Mouse (Mus musculus): ENCODE measurements around the gene Rbl1.

DNA sequence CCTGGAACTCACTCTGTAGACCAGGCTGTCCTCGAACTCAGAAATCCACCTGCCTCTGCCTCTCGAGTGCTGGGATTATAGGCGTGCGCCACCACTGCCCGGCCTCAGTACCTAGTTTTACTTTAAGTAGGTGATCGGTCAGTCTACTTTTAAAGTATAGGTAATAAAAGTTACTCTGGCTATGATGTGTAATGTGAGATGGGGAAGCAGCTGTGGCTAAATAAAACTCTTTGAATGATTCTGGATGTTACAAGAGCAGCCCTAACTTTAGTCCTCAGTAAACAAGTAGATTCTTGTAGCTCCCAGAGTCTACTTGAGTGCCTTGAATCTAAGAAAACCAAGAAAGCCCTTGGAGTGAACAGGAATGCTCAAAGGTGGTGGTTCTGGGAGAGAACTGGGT lies 31.4 kb downstream of the Rbl1 start:
- TF ChIP-seq POLR2A (IDR thresholded peaks at IDR 0.05; ENCODE audit: borderline replicate concordance, extremely low read depth, low read depth, low read length) (no peak), CTCF (IDR thresholded peaks at IDR 0.05; ENCODE audit: insufficient read depth, low read length) (no peak)

Data from lung, adult 2 months (tissue).